Mouse (Mus musculus) B cell, adult 62 days (primary cell): ENCODE results near the gene Gm21760. TPM values are rescaled to one million over a fixed set of nuclear protein-coding genes. Genes with fewer than 3 reads are reported as not detected.

ENCODE experiments used
- total RNA-seq: library from RNA; stranded (reverse); gene quantifications from 4 replicates; pipeline ENCODE4 v1.2.4, GENCODE M21; 2023

The Gm21760 gene
- total RNA-seq, result not detected in 4 replicates

DNA sequence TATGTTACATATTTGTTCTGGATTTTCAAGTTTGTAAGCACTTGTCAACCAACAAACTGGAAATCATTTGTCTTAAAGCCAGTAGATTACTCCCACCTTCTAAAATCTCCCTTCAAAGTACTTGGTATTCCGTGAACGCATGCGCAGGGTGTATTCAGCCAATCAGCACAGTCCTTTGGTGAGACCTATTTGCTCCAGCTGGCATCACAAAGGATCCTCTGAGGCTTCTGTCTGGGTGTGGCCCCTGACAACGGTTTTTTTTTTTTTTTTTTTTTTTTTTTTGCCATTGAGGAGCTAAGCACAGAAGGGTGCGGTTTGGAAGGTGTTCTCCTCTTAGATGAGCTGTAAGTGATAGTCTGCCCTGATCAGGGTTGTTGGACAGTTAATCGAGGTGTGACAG is at the start of gene Gm21760:
Gene Gm21760 (plus strand): TSS at position 301 of the 400 bp plus-strand sequence.

